Mouse (Mus musculus) lung, postnatal 14 days (tissue): ENCODE data around the gene Nek6.

Experiments used
- DNase-seq: peaks from one replicate; pipeline ENCODE4 v3.0.0; 2021

Gene Nek6

DNA sequence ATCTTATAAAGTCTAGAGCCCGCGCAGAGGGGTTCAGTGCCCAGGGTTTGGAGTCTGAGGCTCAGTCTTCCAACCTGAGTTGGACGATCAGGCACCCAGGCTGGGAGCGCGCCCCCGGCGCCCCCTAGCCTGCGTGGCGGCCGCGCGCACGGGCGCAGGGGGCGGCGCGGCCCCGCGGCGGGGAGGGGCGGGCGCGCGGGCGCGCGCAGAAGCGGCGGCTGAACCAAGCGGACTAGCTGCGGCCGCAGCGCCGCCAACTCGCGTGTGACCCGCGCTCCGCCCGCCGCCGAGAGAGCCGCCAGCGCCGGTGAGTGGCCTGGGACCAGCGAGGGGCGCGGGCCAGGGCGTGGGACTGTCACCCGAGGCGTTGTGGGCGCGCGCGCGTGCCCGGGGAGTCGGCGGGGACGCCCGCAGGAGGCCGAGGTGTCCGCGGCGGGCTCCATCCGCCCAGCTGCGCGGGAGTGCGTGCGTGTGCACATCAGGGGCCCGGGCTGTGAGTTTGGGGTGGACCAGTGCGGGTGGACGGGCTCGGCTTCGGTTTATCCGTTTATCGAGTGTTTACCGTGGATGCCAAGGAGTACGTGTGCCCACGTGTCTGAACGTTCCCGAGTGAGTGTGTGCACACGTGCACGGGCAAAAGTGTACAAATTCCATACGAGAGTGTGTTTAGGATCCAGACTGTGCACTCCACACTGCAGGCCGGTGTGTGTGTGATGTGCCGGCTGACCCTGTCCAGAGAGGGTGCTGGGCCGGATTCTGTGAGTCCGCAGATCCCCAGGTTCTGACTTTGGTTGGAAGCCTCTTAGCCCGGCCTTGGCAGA lies at the start of gene Nek6:
Gene Nek6, plus strand, starts transcription at position 157 of the 821 bp plus-strand sequence.
- peak; percentile 66 for DNase-seq

GRCm38 (mm10) chr2:38462323-38462722 lies 49.1 kb upstream of the Nek6 start:
- DNase-seq = no peak

- no peak for DNase-seq
Observed at GRCm38 (mm10) chr2:38468845-38469244, 42.6 kb upstream of the Nek6 start.

GRCm38 (mm10) chr2:38471745-38472144 lies 39.7 kb upstream of the Nek6 start:
- DNase-seq = no peak

GRCm38 (mm10) chr2:38472829-38473228 lies 38.6 kb upstream of the Nek6 start:
- no peak for DNase-seq

DNA sequence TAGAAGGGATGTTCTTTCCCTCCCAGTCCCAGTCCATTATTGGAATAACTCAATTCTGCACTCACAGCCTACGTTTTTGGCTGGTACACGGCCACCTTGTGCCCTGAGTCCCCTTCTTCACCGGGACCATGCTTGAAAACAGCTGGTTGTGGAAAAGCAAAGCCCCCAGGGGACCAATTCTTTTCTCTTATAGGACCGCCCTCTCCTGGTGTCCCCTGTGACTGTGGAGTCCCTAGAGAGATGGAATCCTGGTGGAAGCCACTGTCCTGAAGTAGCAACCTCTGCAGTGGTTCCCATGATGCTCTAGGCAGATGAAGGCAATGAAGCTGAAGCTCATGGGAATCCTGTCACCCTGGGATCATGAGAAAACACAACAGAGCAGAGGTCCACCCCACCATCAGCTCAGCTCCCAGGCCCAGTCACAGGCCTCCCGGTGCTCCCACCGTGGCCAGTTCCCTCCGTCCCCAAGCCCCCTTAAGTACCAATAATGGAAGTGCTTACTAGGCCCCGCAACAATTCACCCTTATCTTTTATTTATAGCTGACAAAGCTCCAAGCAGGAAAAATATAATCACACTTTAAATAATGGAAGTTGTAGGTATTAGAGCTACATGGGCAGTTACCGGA lies 34.5 kb upstream of the Nek6 start:
- DNase-seq = no peak

DNA sequence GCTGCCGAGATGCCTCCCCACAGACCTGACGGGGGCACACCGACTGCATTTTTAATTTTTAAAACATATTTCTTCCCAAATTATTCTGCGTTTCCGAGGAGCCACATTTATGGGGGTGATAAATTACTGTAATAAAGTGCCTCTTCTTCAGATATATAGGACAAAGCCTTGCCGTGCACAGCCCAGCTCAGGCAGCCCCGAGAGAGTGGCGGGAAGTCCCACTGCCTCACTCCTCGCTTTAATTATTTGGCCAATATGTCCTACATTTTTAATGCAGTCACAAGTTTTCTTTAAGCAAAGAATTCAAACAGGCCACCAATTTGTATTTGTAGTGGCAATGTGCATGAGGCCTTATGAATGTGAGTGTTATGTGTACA lies 34.0 kb upstream of the Nek6 start:
- DNase-seq = no peak

DNA sequence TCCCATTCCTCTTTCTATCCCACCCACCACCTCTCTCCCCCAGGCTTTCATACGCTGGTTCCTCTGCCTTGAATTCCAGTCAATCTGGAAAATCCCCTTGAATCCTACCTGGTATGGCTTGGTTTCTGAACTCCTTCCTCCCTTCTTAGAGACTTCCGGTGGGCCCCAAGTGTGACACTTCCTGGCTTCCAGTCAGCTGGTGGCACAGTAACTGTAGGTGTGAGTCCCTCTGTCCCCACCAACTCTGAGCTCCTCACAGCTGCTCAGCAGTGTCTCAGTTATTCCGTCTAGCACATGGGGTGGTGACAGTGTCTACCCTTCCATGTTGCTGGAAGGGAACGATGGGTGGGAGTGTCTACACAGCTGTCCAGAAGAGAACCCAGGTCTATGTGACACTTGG lies 32.8 kb upstream of the Nek6 start:
- DNase-seq = no peak

- DNase-seq = no peak
Observed at GRCm38 (mm10) chr2:38479541-38479940, 31.9 kb upstream of the Nek6 start.

DNA sequence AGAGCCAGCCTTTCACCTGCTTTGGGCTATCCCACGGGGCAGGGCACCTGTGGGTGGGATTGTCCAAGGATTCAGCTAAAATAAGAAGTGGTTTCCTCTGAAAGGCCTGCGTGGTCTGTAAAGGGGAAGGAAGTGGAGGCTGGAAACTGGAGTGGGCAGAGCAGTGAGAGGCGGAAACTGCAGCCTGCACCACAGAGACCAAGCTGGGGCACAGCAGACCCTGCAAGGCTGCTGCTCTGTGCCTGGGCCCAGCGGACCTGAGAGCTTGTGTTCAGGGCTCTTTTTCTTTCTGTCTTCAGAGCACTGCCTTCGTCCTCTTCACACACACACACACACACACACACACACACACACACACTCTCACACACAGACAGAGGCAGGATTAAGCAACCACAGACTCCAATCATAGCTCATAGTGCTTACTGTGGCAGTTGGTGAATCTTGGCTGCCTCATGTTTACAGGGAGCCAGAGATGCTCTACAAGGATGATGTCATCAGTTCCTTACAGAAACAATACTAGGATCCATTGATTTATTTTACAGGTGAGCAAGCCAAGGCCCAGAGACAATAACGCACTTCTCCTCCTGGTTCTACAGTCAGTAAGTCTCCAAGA lies 30.2 kb upstream of the Nek6 start:
- peak; percentile 39 for DNase-seq

GRCm38 (mm10) chr2:38482122-38482521 lies 29.3 kb upstream of the Nek6 start:
- no peak for DNase-seq

- no peak for DNase-seq
Observed at GRCm38 (mm10) chr2:38483058-38483704, 28.3 kb upstream of the Nek6 start.

GRCm38 (mm10) chr2:38484556-38484955 lies 26.9 kb upstream of the Nek6 start:
- DNase-seq = no peak

GRCm38 (mm10) chr2:38485409-38485808 lies 26.0 kb upstream of the Nek6 start:
- DNase-seq = no peak

GRCm38 (mm10) chr2:38485957-38486931 lies 25.2 kb upstream of the Nek6 start:
- DNase-seq = peak; percentile 85

GRCm38 (mm10) chr2:38497594-38497993 lies 13.8 kb upstream of the Nek6 start:
- DNase-seq = no peak

- DNase-seq = no peak
Observed at GRCm38 (mm10) chr2:38501606-38502005, 9.8 kb upstream of the Nek6 start.

- DNase-seq = no peak
Observed at GRCm38 (mm10) chr2:38502123-38502522, 9.3 kb upstream of the Nek6 start.

DNA sequence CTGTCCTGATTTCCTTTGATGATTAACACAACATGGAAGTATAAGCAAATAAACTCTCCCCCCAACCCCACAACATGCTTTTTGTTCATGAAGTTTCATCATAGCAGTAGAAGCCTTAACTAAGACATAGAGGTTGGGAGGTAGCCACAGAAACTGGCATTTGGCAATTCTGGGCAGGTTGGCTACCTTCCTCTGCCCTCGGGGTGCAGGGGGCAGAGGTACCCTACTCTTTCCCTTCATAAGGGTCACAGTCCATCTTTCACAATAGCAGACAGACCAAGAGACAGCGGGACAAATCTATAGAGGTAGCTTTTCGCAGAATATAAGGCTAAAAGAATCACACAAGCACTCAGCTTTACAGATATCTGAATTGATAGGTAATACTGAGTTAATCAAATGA lies 8.7 kb upstream of the Nek6 start:
- no peak for DNase-seq

DNA sequence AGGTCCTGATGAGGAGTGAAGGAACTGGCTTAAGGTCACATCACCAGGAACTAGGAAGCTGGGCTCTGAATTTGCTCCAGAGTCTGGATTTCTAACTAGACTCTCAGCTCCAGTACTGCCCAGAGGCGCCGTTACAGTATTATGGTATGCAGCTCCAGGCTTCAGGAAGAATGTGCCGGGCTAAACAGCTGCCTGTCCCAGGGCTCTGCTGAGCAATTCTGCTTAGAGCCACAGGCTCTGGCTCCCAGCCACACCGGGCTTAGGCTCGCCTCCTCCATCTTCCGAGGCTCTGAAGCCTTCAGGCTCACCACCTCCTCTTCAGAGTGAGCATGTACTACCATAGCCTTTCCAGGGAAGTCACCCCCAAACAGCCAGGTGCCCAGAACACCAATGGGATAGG lies 7.1 kb upstream of the Nek6 start:
- DNase-seq = no peak

DNA sequence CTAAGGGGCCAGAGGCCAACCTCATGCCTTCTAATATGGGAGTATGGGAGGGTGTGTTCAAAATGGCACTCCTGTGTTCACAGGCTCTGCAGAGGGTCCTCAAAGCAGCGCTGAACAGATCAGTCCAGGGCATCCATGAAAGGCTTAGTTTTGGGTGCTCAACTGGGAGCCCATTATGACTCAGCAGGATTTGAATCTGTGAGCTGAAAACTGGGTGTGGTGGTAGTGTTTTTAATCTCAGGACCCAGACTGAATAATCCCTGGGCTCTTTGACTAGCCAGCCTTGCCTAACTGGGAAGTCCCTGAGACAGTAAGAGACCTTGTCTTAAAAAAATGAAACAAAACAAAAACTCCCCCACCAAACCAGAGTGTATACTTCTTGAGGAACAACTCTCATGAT lies 4.3 kb upstream of the Nek6 start:
- no peak for DNase-seq

DNA sequence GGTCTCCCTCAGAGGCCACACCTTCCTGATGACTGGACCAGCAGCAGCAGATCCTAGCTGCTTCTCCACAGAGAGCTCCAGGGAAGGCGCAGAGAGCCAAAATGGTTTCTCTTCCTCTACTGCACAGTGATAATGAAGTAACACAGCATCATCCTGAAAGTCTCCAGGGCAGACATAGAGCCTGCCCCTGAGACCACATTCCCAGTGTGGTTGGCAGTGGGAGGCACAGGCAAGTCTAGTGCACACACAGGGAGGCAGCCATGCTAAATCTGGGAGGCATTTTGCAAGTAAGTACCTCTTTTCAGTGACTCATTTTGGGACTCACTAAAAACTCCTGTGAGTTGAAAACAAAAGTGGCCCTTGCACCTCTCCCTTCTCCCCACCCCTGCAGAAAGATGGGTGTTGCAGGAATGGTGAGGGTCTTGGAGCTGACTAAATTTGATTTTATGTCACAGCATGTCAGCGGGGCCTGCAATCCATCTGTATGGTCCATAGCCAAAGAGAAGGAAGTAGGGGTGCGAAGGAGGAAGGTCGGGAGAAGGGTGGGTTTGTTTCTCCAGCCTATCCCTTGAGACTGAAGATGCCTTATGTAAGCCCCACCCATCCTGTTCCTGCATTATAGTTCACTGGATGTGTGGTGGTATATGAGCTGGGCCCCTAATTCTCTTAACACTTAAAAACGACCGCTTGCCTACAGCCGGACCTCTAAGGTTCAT lies 2.3 kb upstream of the Nek6 start:
- no peak for DNase-seq
